Mouse (Mus musculus): ENCODE results near the gene Serp2. TPM values are rescaled to one million over a fixed set of nuclear protein-coding genes. Genes with fewer than 3 reads are reported as not detected.

The Serp2 gene
- total RNA-seq, 2 experiments from 2014 or later, result not detected

- peak; percentile 35; the same call in 1 of the 2 replicates for ATAC-seq (replicated peaks; ENCODE audit: low FRiP score, poor library complexity, severe bottlenecking)
Measured at GRCm38 (mm10) chr14:76531027-76531660, 25.5 kb downstream of the Serp2 start.

GRCm38 (mm10) chr14:76528641-76529040 lies 28.0 kb downstream of the Serp2 start:
- ATAC-seq (replicated peaks; ENCODE audit: low FRiP score, poor library complexity, severe bottlenecking), result no peak

- ATAC-seq (replicated peaks; ENCODE audit: low FRiP score, poor library complexity, severe bottlenecking), result no peak
Measured at GRCm38 (mm10) chr14:76527758-76528313, 28.9 kb downstream of the Serp2 start.

GRCm38 (mm10) chr14:76527030-76527719 lies 29.5 kb downstream of the Serp2 start:
- no peak for ATAC-seq (replicated peaks; ENCODE audit: low FRiP score, poor library complexity, severe bottlenecking)

GRCm38 (mm10) chr14:76526467-76526866 lies 30.2 kb downstream of the Serp2 start:
- no peak for ATAC-seq (replicated peaks; ENCODE audit: low FRiP score, poor library complexity, severe bottlenecking)

- no peak for ATAC-seq (replicated peaks; ENCODE audit: low FRiP score, poor library complexity, severe bottlenecking)
Measured at GRCm38 (mm10) chr14:76523344-76523743, 33.3 kb downstream of the Serp2 start.

- ATAC-seq (replicated peaks; ENCODE audit: low FRiP score, poor library complexity, severe bottlenecking), result no peak
Measured at GRCm38 (mm10) chr14:76521308-76521707, 35.4 kb downstream of the Serp2 start.

- peak; percentile 84 for ATAC-seq (replicated peaks; ENCODE audit: low FRiP score, poor library complexity, severe bottlenecking)
Measured at GRCm38 (mm10) chr14:76520606-76521005, 36.1 kb downstream of the Serp2 start.

- no peak for ATAC-seq (replicated peaks; ENCODE audit: low FRiP score, poor library complexity, severe bottlenecking)
Measured at GRCm38 (mm10) chr14:76518217-76518616, 38.5 kb downstream of the Serp2 start.

- no peak for ATAC-seq (replicated peaks; ENCODE audit: low FRiP score, poor library complexity, severe bottlenecking)
Measured at GRCm38 (mm10) chr14:76515620-76516019, 41.1 kb downstream of the Serp2 start.

- no peak for ATAC-seq (replicated peaks; ENCODE audit: low FRiP score, poor library complexity, severe bottlenecking)
Measured at GRCm38 (mm10) chr14:76514050-76514585, 42.6 kb downstream of the Serp2 start.

- no peak for ATAC-seq (replicated peaks; ENCODE audit: low FRiP score, poor library complexity, severe bottlenecking)
Measured at GRCm38 (mm10) chr14:76513395-76514049, 43.2 kb downstream of the Serp2 start.

- ATAC-seq (replicated peaks; ENCODE audit: low FRiP score, poor library complexity, severe bottlenecking), result no peak
Measured at GRCm38 (mm10) chr14:76511971-76512370, 44.7 kb downstream of the Serp2 start.

GRCm38 (mm10) chr14:76508701-76509100 lies 48.0 kb downstream of the Serp2 start:
- no peak for ATAC-seq (replicated peaks; ENCODE audit: low FRiP score, poor library complexity, severe bottlenecking)

- no peak for ATAC-seq (replicated peaks; ENCODE audit: low FRiP score, poor library complexity, severe bottlenecking)
Measured at GRCm38 (mm10) chr14:76507804-76508500, 48.7 kb downstream of the Serp2 start.

GRCm38 (mm10) chr14:76507357-76507756 lies 49.3 kb downstream of the Serp2 start:
- no peak for ATAC-seq (replicated peaks; ENCODE audit: low FRiP score, poor library complexity, severe bottlenecking)

- no peak for ATAC-seq (replicated peaks; ENCODE audit: low FRiP score, poor library complexity, severe bottlenecking)
Measured at GRCm38 (mm10) chr14:76506425-76507205, 50.1 kb downstream of the Serp2 start.

- peak; percentile 62 for ATAC-seq (replicated peaks; ENCODE audit: low FRiP score, poor library complexity, severe bottlenecking)
Measured at GRCm38 (mm10) chr14:76505439-76506220, 51.1 kb downstream of the Serp2 start.
